Mouse (Mus musculus): ENCODE data around the gene Rfc2. TPM values are rescaled to one million over a fixed set of nuclear protein-coding genes. Genes with fewer than 3 reads are reported as not detected.

Gene Rfc2
- 68.9 and 97.5 TPM in 2 replicates for total RNA-seq (2014; rRNA removed)
- 150 and 160 TPM in 2 replicates for polyA plus RNA-seq (2015; fragmentation: Nextera tagmentation; extraction: Ambion mirVana)

GRCm38 (mm10) chr5:134581146-134581545, at the start of gene Rfc2:
Rfc2 (plus strand) TSS chr5:134581366.
- WGBS: 83% methylated on average over 5 of the region's 5 CpGs
- H3K27ac ChIP-seq (ENCODE audit: low read depth, low read length): no peak within 1 kb of the TSS
- no peak for ATAC-seq
- no peak for TF ChIP-seq CTCF (IDR thresholded peaks at IDR 0.05; ENCODE audit: low read depth)
- no peak for DNase-seq
- H3K4me1 ChIP-seq (ENCODE audit: insufficient read depth): peaks cover 5% of the 10 kb centered on the region; the same call in 1 of the 2 replicates
- no peaks in the 10 kb centered on the region for H3K36me3 ChIP-seq (ENCODE audit: insufficient read depth)
- H3K9ac ChIP-seq: no peak within 1 kb of the TSS
- no peak within 1 kb of the TSS for H3K4me3 ChIP-seq (ENCODE audit: low read depth, low read length)
- no peaks in the 10 kb centered on the region for H3K27me3 ChIP-seq (ENCODE audit: insufficient read depth, low read length)
- H3K4me2 ChIP-seq (ENCODE audit: low read depth): no peak within 1 kb of the TSS
- no peaks in the 10 kb centered on the region for H3K9me3 ChIP-seq (ENCODE audit: low read length)

- DNase-seq (peak; percentile 73), ATAC-seq (peak; percentile 70)
- 38% methylated on average over 9 of the region's 9 CpGs for WGBS
- Histone ChIP-seq H3K9ac (no peak overlapping the region), H3K4me3 (ENCODE audit: low read depth, low read length) (no peak overlapping the region), H3K27me3 (ENCODE audit: insufficient read depth, low read length) (no peaks in the 10 kb centered on the region), H3K4me2 (ENCODE audit: low read depth) (no peak overlapping the region), H3K4me1 (ENCODE audit: insufficient read depth) (no peaks in the 10 kb centered on the region; the same call in 1 of the 2 replicates), H3K27ac (ENCODE audit: low read depth, low read length) (peak overlapping the region; percentile 78), H3K36me3 (ENCODE audit: insufficient read depth) (peaks cover 37% of the 10 kb centered on the region), H3K9me3 (ENCODE audit: low read length) (no peaks in the 10 kb centered on the region)
- no peak for TF ChIP-seq CTCF (IDR thresholded peaks at IDR 0.05; ENCODE audit: low read depth)
Observed at GRCm38 (mm10) chr5:134531585-134531984, 49.6 kb upstream of the Rfc2 start.

- Histone ChIP-seq H3K4me1 (ENCODE audit: insufficient read depth) (no peaks in the 10 kb centered on the region; the same call in 1 of the 2 replicates), H3K27ac (ENCODE audit: low read depth, low read length) (peak overlapping the region; percentile 21; the same call in 1 of the 2 replicates), H3K27me3 (ENCODE audit: insufficient read depth, low read length) (no peaks in the 10 kb centered on the region), H3K4me3 (ENCODE audit: low read depth, low read length) (no peak overlapping the region), H3K36me3 (ENCODE audit: insufficient read depth) (peaks cover 37% of the 10 kb centered on the region), H3K9me3 (ENCODE audit: low read length) (no peaks in the 10 kb centered on the region), H3K9ac (no peak overlapping the region), H3K4me2 (ENCODE audit: low read depth) (no peak overlapping the region)
- DNase-seq (no peak), ATAC-seq (no peak)
- TF ChIP-seq CTCF (IDR thresholded peaks at IDR 0.05; ENCODE audit: low read depth): no peak
- WGBS: 95% methylated on average over 6 of the region's 6 CpGs
Observed at GRCm38 (mm10) chr5:134532417-134532816, 48.7 kb upstream of the Rfc2 start.

GRCm38 (mm10) chr5:134536036-134536435, 45.1 kb upstream of the Rfc2 start:
- ATAC-seq: no peak
- H3K9me3 ChIP-seq (ENCODE audit: low read length): no peaks in the 10 kb centered on the region
- no peak for TF ChIP-seq CTCF (IDR thresholded peaks at IDR 0.05; ENCODE audit: low read depth)
- H3K27me3 ChIP-seq (ENCODE audit: insufficient read depth, low read length): no peaks in the 10 kb centered on the region
- 85% methylated on average over 6 of the region's 6 CpGs for WGBS
- no peak for DNase-seq
- H3K4me2 ChIP-seq (ENCODE audit: low read depth): no peak overlapping the region
- peaks cover 41% of the 10 kb centered on the region for H3K36me3 ChIP-seq (ENCODE audit: insufficient read depth)
- no peak overlapping the region for H3K27ac ChIP-seq (ENCODE audit: low read depth, low read length)
- H3K9ac ChIP-seq: no peak overlapping the region
- H3K4me3 ChIP-seq (ENCODE audit: low read depth, low read length): no peak overlapping the region
- no peaks in the 10 kb centered on the region for H3K4me1 ChIP-seq (ENCODE audit: insufficient read depth)

GRCm38 (mm10) chr5:134539891-134540290, 41.3 kb upstream of the Rfc2 start:
- no peaks in the 10 kb centered on the region for H3K27me3 ChIP-seq (ENCODE audit: insufficient read depth, low read length)
- no peak overlapping the region for H3K4me3 ChIP-seq (ENCODE audit: low read depth, low read length)
- no peaks in the 10 kb centered on the region for H3K9me3 ChIP-seq (ENCODE audit: low read length)
- WGBS: 8% methylated on average over 3 of the region's 3 CpGs
- no peaks in the 10 kb centered on the region for H3K4me1 ChIP-seq (ENCODE audit: insufficient read depth)
- TF ChIP-seq CTCF (IDR thresholded peaks at IDR 0.05; ENCODE audit: low read depth): no peak
- ATAC-seq (peak; percentile 92), DNase-seq (peak; percentile 65)
- H3K36me3 ChIP-seq (ENCODE audit: insufficient read depth): peaks cover 14% of the 10 kb centered on the region
- no peak overlapping the region for H3K9ac ChIP-seq
- peak overlapping the region; percentile 54; the same call in 1 of the 2 replicates for H3K27ac ChIP-seq (ENCODE audit: low read depth, low read length)
- H3K4me2 ChIP-seq (ENCODE audit: low read depth): no peak overlapping the region

- no peak for ATAC-seq
- Histone ChIP-seq H3K36me3 (ENCODE audit: insufficient read depth) (peaks cover 7% of the 10 kb centered on the region), H3K27me3 (ENCODE audit: insufficient read depth, low read length) (no peaks in the 10 kb centered on the region), H3K9me3 (ENCODE audit: low read length) (no peaks in the 10 kb centered on the region), H3K4me3 (ENCODE audit: low read depth, low read length) (no peak overlapping the region), H3K4me2 (ENCODE audit: low read depth) (no peak overlapping the region), H3K9ac (no peak overlapping the region), H3K27ac (ENCODE audit: low read depth, low read length) (peak overlapping the region; percentile 51; the same call in 1 of the 2 replicates), H3K4me1 (ENCODE audit: insufficient read depth) (no peaks in the 10 kb centered on the region)
- TF ChIP-seq CTCF (IDR thresholded peaks at IDR 0.05; ENCODE audit: low read depth): no peak
- DNase-seq: no peak
- 67% methylated on average over 6 of the region's 6 CpGs for WGBS
Observed at GRCm38 (mm10) chr5:134540881-134541280, 40.3 kb upstream of the Rfc2 start.

GRCm38 (mm10) chr5:134541640-134542039, 39.5 kb upstream of the Rfc2 start:
- H3K9ac ChIP-seq: no peak overlapping the region
- no peaks in the 10 kb centered on the region for H3K9me3 ChIP-seq (ENCODE audit: low read length)
- H3K36me3 ChIP-seq (ENCODE audit: insufficient read depth): peaks cover 7% of the 10 kb centered on the region
- H3K27ac ChIP-seq (ENCODE audit: low read depth, low read length): no peak overlapping the region
- H3K4me3 ChIP-seq (ENCODE audit: low read depth, low read length): no peak overlapping the region
- no peaks in the 10 kb centered on the region for H3K27me3 ChIP-seq (ENCODE audit: insufficient read depth, low read length)
- H3K4me2 ChIP-seq (ENCODE audit: low read depth): no peak overlapping the region
- H3K4me1 ChIP-seq (ENCODE audit: insufficient read depth): peaks cover under 1% of the 10 kb centered on the region; the same call in 1 of the 2 replicates
- TF ChIP-seq CTCF (IDR thresholded peaks at IDR 0.05; ENCODE audit: low read depth): no peak
- WGBS: 49% methylated on average over 7 of the region's 7 CpGs
- ATAC-seq: no peak
- DNase-seq: no peak
